Mouse (Mus musculus): ENCODE data around the gene Trp53i11. TPM values are rescaled to one million over a fixed set of nuclear protein-coding genes. Genes with fewer than 3 reads are reported as not detected.
A peak's percentile ranks its signal among the peaks of the same experiment; 100 is the strongest.

Gene Trp53i11
- 228 and 261 TPM in 2 replicates for polyA plus RNA-seq (2014; fragmentation: Nextera tagmentation; extraction: Ambion mirVana)

DNA sequence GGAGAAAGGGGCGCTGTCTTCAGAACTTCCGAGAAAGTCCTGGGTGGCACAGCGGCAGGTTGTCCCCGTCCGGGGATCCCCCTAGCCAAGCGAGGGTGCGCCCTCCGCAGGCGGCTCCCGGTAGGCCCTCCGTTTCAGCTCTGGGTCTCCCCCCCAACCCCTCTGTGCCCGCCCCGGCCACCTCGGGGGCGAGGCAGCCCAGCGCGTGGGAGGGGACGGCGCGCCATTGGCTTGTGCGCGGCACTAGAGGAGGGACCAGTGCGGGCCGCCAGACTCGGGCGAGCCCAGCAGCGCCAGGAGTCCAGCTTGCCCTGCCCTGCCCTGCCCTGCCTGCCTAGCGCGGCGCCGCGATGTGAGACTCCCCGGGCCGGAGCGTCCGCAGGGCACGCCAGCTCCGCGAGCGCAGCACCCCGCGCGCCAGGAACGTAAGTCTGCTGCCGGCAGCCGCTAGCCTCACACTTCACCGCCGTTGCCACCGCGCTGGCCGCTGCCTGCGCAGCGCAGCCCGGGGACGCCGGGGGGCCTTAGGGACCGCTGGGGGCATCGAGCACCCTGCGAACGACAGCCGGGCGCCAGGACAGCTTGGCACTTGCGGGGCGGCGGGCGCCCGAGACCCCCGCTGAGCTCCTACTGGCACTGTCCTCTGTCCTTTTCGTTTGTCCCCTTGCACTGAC lies at the start of gene Trp53i11:
Gene Trp53i11 (plus strand): TSS at position 226 of the 674 bp plus-strand sequence.
- ATAC-seq (ENCODE audit: insufficient read depth, low FRiP score, low TSS enrichment) (peak; percentile 85), DNase-seq (ENCODE audit: low spot score) (peak; percentile 93)
- Histone ChIP-seq H3K9me3 (ENCODE audit: control insufficient read depth, low read length) (no peaks in the 10 kb centered on the region), H3K27ac (ENCODE audit: low read depth, low read length) (peak within 1 kb of the TSS; percentile 87), H3K9ac (ENCODE audit: low read length) (peak within 1 kb of the TSS; percentile 95), H3K27me3 (ENCODE audit: control insufficient read depth, insufficient read depth, low read length) (no peaks in the 10 kb centered on the region), H3K4me3 (ENCODE audit: low read depth, low read length) (peak within 1 kb of the TSS; percentile 91), H3K36me3 (ENCODE audit: control insufficient read depth, insufficient read depth, low read length) (no peaks in the 10 kb centered on the region), H3K4me2 (ENCODE audit: low read depth) (peak within 1 kb of the TSS; percentile 77), H3K4me1 (ENCODE audit: control insufficient read depth, insufficient read depth, low read length) (peaks cover 30% of the 10 kb centered on the region)
- under 1% methylated on average over 47 of the region's 69 CpGs for WGBS

DNA sequence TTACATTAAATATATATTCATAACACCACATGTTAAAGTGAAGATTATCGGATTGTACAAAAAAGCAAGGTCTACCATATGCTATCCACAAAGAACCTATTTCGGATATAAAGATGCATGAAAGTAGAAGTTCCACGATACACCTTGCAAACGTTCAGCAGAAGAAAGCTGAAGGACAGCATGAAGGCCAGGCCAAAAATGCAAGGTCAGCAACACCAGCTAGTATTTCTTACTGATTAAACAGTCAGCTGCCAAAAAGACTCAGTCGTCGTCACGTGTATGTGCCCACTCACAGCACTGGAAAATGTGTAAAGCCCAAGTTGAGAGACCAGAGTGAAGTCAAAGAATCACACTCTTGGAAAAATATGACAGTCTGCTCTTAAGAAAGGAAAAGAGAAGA lies 47.9 kb upstream of the Trp53i11 start:
- no peaks in the 10 kb centered on the region for H3K4me1 ChIP-seq (ENCODE audit: control insufficient read depth, insufficient read depth, low read length)
- H3K9ac ChIP-seq (ENCODE audit: low read length), result no peak overlapping the region
- H3K4me2 ChIP-seq (ENCODE audit: low read depth), result no peak overlapping the region
- no peak for DNase-seq (ENCODE audit: low spot score)
- no peak for ATAC-seq (ENCODE audit: insufficient read depth, low FRiP score, low TSS enrichment)
- no peaks in the 10 kb centered on the region for H3K27me3 ChIP-seq (ENCODE audit: control insufficient read depth, insufficient read depth, low read length)
- H3K9me3 ChIP-seq (ENCODE audit: control insufficient read depth, low read length), result no peaks in the 10 kb centered on the region
- H3K27ac ChIP-seq (ENCODE audit: low read depth, low read length), result no peak overlapping the region
- 90% methylated on average over 7 of the region's 7 CpGs for WGBS
- no peak overlapping the region for H3K4me3 ChIP-seq (ENCODE audit: low read depth, low read length)
- no peaks in the 10 kb centered on the region for H3K36me3 ChIP-seq (ENCODE audit: control insufficient read depth, insufficient read depth, low read length)

DNA sequence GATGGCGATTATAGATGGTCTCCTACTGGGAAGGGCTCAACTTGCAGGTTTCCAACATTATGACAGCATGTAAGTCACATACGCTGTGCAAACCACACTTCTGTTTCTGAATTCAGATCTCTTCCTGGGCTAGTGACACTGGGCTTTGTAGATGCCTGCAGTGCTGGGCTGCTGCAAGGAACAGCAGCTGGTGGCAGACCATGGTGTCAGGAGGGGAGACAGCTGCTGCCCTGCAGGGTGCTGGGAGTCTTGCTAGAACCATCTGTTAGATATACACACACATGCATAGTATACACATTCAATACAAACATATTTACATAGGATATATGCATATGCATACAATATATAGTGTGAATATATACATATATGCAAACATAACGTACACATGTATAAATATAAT lies 46.0 kb upstream of the Trp53i11 start:
- no peaks in the 10 kb centered on the region for H3K27me3 ChIP-seq (ENCODE audit: control insufficient read depth, insufficient read depth, low read length)
- DNase-seq (ENCODE audit: low spot score), result peak; percentile 41
- 62% methylated on average over 3 of the region's 3 CpGs for WGBS
- H3K9me3 ChIP-seq (ENCODE audit: control insufficient read depth, low read length), result no peaks in the 10 kb centered on the region
- no peak overlapping the region for H3K4me3 ChIP-seq (ENCODE audit: low read depth, low read length)
- ATAC-seq (ENCODE audit: insufficient read depth, low FRiP score, low TSS enrichment), result no peak
- H3K36me3 ChIP-seq (ENCODE audit: control insufficient read depth, insufficient read depth, low read length), result no peaks in the 10 kb centered on the region
- no peak overlapping the region for H3K4me2 ChIP-seq (ENCODE audit: low read depth)
- H3K27ac ChIP-seq (ENCODE audit: low read depth, low read length), result no peak overlapping the region
- no peaks in the 10 kb centered on the region for H3K4me1 ChIP-seq (ENCODE audit: control insufficient read depth, insufficient read depth, low read length)
- no peak overlapping the region for H3K9ac ChIP-seq (ENCODE audit: low read length)

DNA sequence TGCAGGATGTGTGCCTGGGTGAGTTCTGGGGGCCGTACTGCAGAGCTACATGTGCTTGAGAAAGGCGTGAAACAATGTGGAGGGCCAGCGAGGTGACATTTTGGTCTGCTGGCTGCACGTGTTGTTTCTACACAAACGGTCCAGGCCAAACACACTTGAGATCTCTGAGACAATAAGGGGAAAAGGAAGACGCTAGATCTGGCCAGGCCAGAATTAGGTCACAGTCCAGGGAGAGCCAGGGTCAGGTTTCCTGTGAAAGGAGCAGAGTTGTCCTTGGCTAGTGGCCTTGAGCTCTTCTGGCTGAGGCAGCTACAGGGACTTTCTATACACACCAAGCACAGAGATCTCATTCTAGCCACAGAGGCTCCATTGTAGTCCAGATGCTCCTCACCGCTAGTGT lies 44.7 kb upstream of the Trp53i11 start:
- no peaks in the 10 kb centered on the region for H3K9me3 ChIP-seq (ENCODE audit: control insufficient read depth, low read length)
- no peak for ATAC-seq (ENCODE audit: insufficient read depth, low FRiP score, low TSS enrichment)
- H3K36me3 ChIP-seq (ENCODE audit: control insufficient read depth, insufficient read depth, low read length), result no peaks in the 10 kb centered on the region
- H3K4me3 ChIP-seq (ENCODE audit: low read depth, low read length), result no peak overlapping the region
- 61% methylated on average over 7 of the region's 7 CpGs for WGBS
- no peak for DNase-seq (ENCODE audit: low spot score)
- no peak overlapping the region for H3K9ac ChIP-seq (ENCODE audit: low read length)
- no peaks in the 10 kb centered on the region for H3K27me3 ChIP-seq (ENCODE audit: control insufficient read depth, insufficient read depth, low read length)
- H3K27ac ChIP-seq (ENCODE audit: low read depth, low read length), result no peak overlapping the region
- no peaks in the 10 kb centered on the region for H3K4me1 ChIP-seq (ENCODE audit: control insufficient read depth, insufficient read depth, low read length)
- no peak overlapping the region for H3K4me2 ChIP-seq (ENCODE audit: low read depth)

DNA sequence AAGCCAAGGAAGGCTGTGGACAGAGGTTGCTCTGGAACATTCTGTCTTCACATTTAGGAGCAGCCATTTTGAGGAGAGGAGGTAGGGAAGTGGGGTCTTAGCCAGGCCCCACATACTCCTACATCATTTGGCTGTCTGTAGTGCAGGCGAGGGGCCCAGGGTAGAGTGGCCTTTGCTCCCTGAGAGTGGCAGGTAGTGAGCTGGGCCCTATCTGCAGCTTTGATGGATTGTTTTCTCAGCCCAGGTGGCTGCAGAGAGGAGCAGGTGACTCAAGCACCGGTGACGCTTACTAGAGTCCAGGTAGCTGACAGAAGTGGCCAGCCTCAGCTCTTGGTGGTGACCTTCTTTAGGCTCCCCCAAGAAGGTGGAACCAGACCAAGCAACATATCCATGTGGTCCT lies 43.2 kb upstream of the Trp53i11 start:
- Histone ChIP-seq H3K36me3 (ENCODE audit: control insufficient read depth, insufficient read depth, low read length) (no peaks in the 10 kb centered on the region), H3K9ac (ENCODE audit: low read length) (no peak overlapping the region), H3K4me2 (ENCODE audit: low read depth) (no peak overlapping the region), H3K4me1 (ENCODE audit: control insufficient read depth, insufficient read depth, low read length) (no peaks in the 10 kb centered on the region), H3K9me3 (ENCODE audit: control insufficient read depth, low read length) (no peaks in the 10 kb centered on the region), H3K27me3 (ENCODE audit: control insufficient read depth, insufficient read depth, low read length) (no peaks in the 10 kb centered on the region), H3K27ac (ENCODE audit: low read depth, low read length) (no peak overlapping the region), H3K4me3 (ENCODE audit: low read depth, low read length) (no peak overlapping the region)
- DNase-seq (ENCODE audit: low spot score) (no peak), ATAC-seq (ENCODE audit: insufficient read depth, low FRiP score, low TSS enrichment) (no peak)
- WGBS, result 95% methylated on average over 3 of the region's 3 CpGs

DNA sequence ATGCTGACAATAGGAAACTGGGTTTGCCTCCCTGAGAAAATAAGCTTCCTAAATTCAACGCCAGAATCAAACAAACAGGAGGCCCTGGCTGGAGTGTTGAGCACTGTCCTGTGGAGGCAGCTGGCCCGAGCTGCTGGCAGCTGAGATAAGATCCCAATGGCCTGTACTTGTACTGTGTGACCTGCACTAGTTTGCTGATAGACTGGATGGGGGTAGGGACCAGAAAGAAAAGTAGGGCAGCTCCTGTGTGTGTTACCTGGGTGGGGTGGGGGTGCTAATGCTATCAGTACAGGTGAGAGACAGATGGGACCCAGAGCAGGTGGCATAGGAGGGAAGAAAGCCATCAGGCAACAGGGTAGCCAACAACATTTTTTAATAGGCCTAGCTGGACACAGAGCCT lies 37.3 kb upstream of the Trp53i11 start:
- Histone ChIP-seq H3K36me3 (ENCODE audit: control insufficient read depth, insufficient read depth, low read length) (no peaks in the 10 kb centered on the region), H3K27ac (ENCODE audit: low read depth, low read length) (no peak overlapping the region), H3K9ac (ENCODE audit: low read length) (no peak overlapping the region), H3K9me3 (ENCODE audit: control insufficient read depth, low read length) (no peaks in the 10 kb centered on the region), H3K4me1 (ENCODE audit: control insufficient read depth, insufficient read depth, low read length) (no peaks in the 10 kb centered on the region), H3K4me3 (ENCODE audit: low read depth, low read length) (no peak overlapping the region), H3K27me3 (ENCODE audit: control insufficient read depth, insufficient read depth, low read length) (no peaks in the 10 kb centered on the region), H3K4me2 (ENCODE audit: low read depth) (no peak overlapping the region)
- DNase-seq (ENCODE audit: low spot score) (no peak), ATAC-seq (ENCODE audit: insufficient read depth, low FRiP score, low TSS enrichment) (no peak)
- WGBS, result 67% methylated on average over 2 of the region's 2 CpGs

DNA sequence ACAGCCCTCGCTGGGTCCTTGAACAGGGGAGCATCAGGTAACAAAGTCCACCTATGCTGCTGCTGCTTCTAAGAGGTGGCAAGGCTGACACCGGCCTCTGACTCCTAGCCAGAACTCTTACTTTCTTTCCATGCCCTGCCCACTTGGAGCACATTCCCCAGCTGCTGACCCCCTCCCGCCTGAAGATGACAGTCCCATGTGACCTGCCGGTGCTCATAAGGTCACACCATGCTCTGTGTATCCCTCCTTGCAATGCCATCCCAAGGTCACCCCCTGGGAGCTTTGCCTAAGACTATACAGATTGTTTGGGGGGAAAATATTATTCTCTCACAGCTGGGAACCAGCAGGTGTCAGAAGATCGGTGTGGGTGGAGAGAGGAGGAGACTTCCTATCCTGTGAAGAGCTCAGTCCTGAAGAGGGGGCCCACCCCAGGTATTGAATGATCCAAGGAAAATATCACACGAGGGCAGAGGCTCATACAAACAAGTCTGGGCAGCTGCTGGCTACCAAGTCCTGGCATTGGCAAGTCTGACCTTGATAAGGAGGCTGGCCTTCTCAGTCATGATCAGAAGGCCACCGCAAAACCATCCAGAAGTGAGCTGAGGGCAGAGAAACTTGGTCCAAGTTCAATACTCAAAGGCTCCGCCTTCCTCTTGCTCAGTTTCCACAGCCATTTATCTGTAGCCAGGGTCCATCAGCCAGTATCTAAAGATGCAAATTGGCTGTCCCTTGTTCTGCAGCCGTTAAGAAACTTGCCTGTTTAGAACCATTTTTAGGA lies 36.5 kb upstream of the Trp53i11 start:
- no peaks in the 10 kb centered on the region for H3K36me3 ChIP-seq (ENCODE audit: control insufficient read depth, insufficient read depth, low read length)

DNA sequence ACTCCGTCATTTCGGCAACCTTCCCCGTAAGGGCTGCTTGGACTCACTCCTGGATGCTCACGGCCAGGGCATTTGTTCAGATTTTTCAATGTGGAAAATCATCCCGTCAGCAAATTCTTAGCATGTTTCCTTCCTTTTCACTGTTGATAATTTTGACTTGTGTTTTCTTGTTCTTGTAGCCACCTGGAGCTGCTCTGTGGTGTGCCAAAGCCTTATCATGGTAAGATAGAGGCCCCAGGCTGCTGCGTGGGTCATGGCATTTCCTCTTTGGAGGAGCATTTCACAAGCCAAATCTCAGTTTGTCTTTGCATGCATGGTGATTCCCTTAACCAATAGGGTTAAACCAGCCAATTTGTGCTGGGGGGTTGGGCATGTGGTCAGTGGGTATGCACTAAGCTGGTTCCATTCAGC lies 35.2 kb upstream of the Trp53i11 start:
- no peak overlapping the region for H3K9ac ChIP-seq (ENCODE audit: low read length)
- H3K4me3 ChIP-seq (ENCODE audit: low read depth, low read length), result no peak overlapping the region
- H3K9me3 ChIP-seq (ENCODE audit: control insufficient read depth, low read length), result no peaks in the 10 kb centered on the region
- 86% methylated on average over 6 of the region's 6 CpGs for WGBS
- ATAC-seq (ENCODE audit: insufficient read depth, low FRiP score, low TSS enrichment) (no peak), DNase-seq (ENCODE audit: low spot score) (no peak)
- H3K27me3 ChIP-seq (ENCODE audit: control insufficient read depth, insufficient read depth, low read length), result no peaks in the 10 kb centered on the region
- H3K27ac ChIP-seq (ENCODE audit: low read depth, low read length), result no peak overlapping the region
- no peak overlapping the region for H3K4me2 ChIP-seq (ENCODE audit: low read depth)
- H3K4me1 ChIP-seq (ENCODE audit: control insufficient read depth, insufficient read depth, low read length), result no peaks in the 10 kb centered on the region
- no peaks in the 10 kb centered on the region for H3K36me3 ChIP-seq (ENCODE audit: control insufficient read depth, insufficient read depth, low read length)

More for the DNA sequence above, 36.5 kb upstream of the Trp53i11 start:
- whole genome bisulfite sequencing, result 74% methylated on average over 9 of the region's 9 CpGs
- Histone ChIP-seq H3K27me3 (ENCODE audit: control insufficient read depth, insufficient read depth, low read length) (no peaks in the 10 kb centered on the region), H3K4me2 (ENCODE audit: low read depth) (no peak overlapping the region), H3K9ac (ENCODE audit: low read length) (no peak overlapping the region), H3K4me3 (ENCODE audit: low read depth, low read length) (no peak overlapping the region), H3K27ac (ENCODE audit: low read depth, low read length) (no peak overlapping the region), H3K4me1 (ENCODE audit: control insufficient read depth, insufficient read depth, low read length) (no peaks in the 10 kb centered on the region), H3K9me3 (ENCODE audit: control insufficient read depth, low read length) (no peaks in the 10 kb centered on the region)
- DNase-seq (ENCODE audit: low spot score) (no peak), ATAC-seq (ENCODE audit: insufficient read depth, low FRiP score, low TSS enrichment) (no peak)

Measured in neural tube, embryonic 11.5 days (tissue).